Mouse (Mus musculus) heart, embryonic 13.5 days (tissue): ENCODE results near the gene Nfkb2. TPM values are rescaled to one million over a fixed set of nuclear protein-coding genes. Genes with fewer than 3 reads are reported as not detected.

Experiments
- ATAC-seq: fragments of 200-750 bp; cut with Nextera tagmentation; 2 replicates; pipeline ENCODE4 v1.8.0; 2017; ENCODE audit warnings: moderate TSS enrichment; ENCODE audit not compliant: insufficient number of reproducible peaks, low FRiP score, low TSS enrichment; ENCODE audit errors: extremely low read depth
- H3K27ac ChIP-seq: fragments of 300-500 bp; sonication (generic); replicated peaks from 2 replicates; pipeline ENCODE4 v1.5.1; 2015; ENCODE audit warnings: moderate library complexity, mild to moderate bottlenecking, inconsistent platforms
- H3K27me3 ChIP-seq: fragments of 300-500 bp; sonication (generic); replicated peaks from 2 replicates; pipeline ENCODE4 v1.6.1; 2015; ENCODE audit warnings: mild to moderate bottlenecking, inconsistent platforms
- H3K36me3 ChIP-seq: fragments of 300-500 bp; sonication (generic); 2 replicates; pipeline ENCODE4 v1.6.1; 2015; ENCODE audit warnings: mild to moderate bottlenecking, inconsistent platforms
- H3K4me1 ChIP-seq: fragments of 300-500 bp; sonication (generic); 2 replicates; pipeline ENCODE4 v1.6.1; 2015; ENCODE audit warnings: inconsistent platforms
- H3K4me2 ChIP-seq: fragments of 300-500 bp; sonication (generic); 2 replicates; pipeline ENCODE4 v1.6.1; 2015; ENCODE audit warnings: inconsistent platforms, mild to moderate bottlenecking, moderate library complexity
- H3K4me3 ChIP-seq: fragments of 300-500 bp; sonication (generic); 2 replicates; pipeline ENCODE4 v1.5.1; 2015; ENCODE audit warnings: moderate library complexity, mild to moderate bottlenecking, inconsistent platforms
- H3K9ac ChIP-seq: fragments of 300-500 bp; sonication (generic); 2 replicates; pipeline ENCODE4 v1.6.1; 2015; ENCODE audit warnings: inconsistent platforms, mild to moderate bottlenecking, moderate library complexity
- H3K9me3 ChIP-seq: fragments of 300-500 bp; sonication (generic); 2 replicates; pipeline ENCODE4 v1.6.1; 2016; ENCODE audit warnings: inconsistent platforms
- WGBS: fragments of 180-500 bp; shearing (Covaris S2); methylation state at CpG from one replicate; pipeline ENCODE4 v1.1.7; 2015; ENCODE audit warnings: mixed read lengths; 5-methylcytosine and 5-hydroxymethylcytosine counted together
- polyA plus RNA-seq: library from polyadenylated mRNA; unstranded; fragments of >200 nt; fragmentation: Nextera tagmentation; extraction: Ambion mirVana; gene quantifications from 2 replicates; pipeline ENCODE4 v1.2.1, GENCODE M21; 2015

The Nfkb2 gene
- polyA plus RNA-seq, result 6.3 and 7.2 TPM in 2 replicates

- peak within 1 kb of the TSS; percentile 81 for H3K4me3 ChIP-seq
- peaks cover 12% of the 10 kb centered on the region for H3K36me3 ChIP-seq
- H3K27me3 ChIP-seq, result peaks cover 22% of the 10 kb centered on the region
- H3K4me2 ChIP-seq, result peak within 1 kb of the TSS; percentile 100
- ATAC-seq, result peak; percentile 81
- under 1% methylated on average over 39 of the region's 39 CpGs for WGBS
- no peaks in the 10 kb centered on the region for H3K9me3 ChIP-seq
- H3K4me1 ChIP-seq, result peaks cover 31% of the 10 kb centered on the region
- H3K27ac ChIP-seq, result peak within 1 kb of the TSS; percentile 81
- H3K9ac ChIP-seq, result peak within 1 kb of the TSS; percentile 87
Measured at GRCm38 (mm10) chr19:46304216-46304841, at the start of gene Nfkb2. Gene Nfkb2, plus strand, starts transcription at chr19:46304320.

DNA sequence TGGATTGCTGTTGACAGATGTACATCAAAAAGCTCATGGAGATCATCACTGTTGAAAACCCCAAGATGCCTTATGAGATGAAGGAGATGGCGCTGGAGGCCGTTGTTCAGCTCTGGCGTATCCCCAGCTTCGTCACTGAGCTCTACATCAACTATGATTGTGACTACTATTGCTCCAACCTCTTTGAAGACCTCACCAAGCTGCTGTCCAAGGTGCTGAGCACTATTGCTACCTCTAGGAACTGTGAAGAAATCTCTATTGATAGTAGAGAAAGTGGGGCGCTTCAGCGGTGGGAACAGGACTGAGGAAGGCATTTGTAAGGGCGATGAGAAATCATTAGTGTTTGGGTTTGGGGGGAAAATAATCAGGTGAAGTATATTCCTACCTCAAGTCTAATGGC is 39.4 kb upstream of the Nfkb2 start:
- Histone ChIP-seq H3K9ac (no peak overlapping the region), H3K4me1 (no peaks in the 10 kb centered on the region), H3K4me2 (no peak overlapping the region), H3K4me3 (no peak overlapping the region), H3K9me3 (no peaks in the 10 kb centered on the region), H3K36me3 (peaks cover 100% of the 10 kb centered on the region), H3K27me3 (no peaks in the 10 kb centered on the region), H3K27ac (no peak overlapping the region)
- WGBS, result 91% methylated on average over 7 of the region's 7 CpGs
- no peak for ATAC-seq

DNA sequence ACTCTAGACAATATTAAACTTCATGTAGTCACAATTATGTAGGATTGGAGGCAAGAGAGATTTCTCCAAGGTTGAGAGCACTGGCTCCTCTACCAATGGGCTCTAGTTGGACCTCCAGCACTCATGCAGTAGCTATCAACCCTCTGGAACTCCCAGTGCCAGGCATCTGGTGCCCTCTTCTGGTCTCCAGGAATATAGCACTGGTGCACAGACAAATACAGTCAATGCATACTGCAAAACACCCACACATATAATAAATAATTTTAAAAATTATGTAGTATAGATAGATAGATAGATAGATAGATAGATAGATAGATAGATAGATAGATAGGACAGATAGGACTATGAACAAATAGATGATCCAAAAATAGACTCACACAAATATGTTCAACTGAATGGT is 28.8 kb upstream of the Nfkb2 start:
- no peak overlapping the region for H3K4me2 ChIP-seq
- ATAC-seq, result no peak

GRCm38 (mm10) chr19:46282081-46282849 is 21.9 kb upstream of the Nfkb2 start:
- H3K36me3 ChIP-seq, result peaks cover 96% of the 10 kb centered on the region
- no peak overlapping the region for H3K27ac ChIP-seq
- no peaks in the 10 kb centered on the region for H3K9me3 ChIP-seq
- ATAC-seq, result no peak
- H3K27me3 ChIP-seq, result no peaks in the 10 kb centered on the region
- no peak overlapping the region for H3K4me2 ChIP-seq
- no peak overlapping the region for H3K4me3 ChIP-seq
- 89% methylated on average over 11 of the region's 11 CpGs for WGBS
- no peak overlapping the region for H3K9ac ChIP-seq
- no peaks in the 10 kb centered on the region for H3K4me1 ChIP-seq

More for the DNA sequence above, 28.8 kb upstream of the Nfkb2 start:
- H3K36me3 ChIP-seq, result peaks cover 90% of the 10 kb centered on the region
- H3K9ac ChIP-seq, result no peak overlapping the region
- H3K4me1 ChIP-seq, result no peaks in the 10 kb centered on the region
- no peak overlapping the region for H3K27ac ChIP-seq
- no peaks in the 10 kb centered on the region for H3K9me3 ChIP-seq
- H3K4me3 ChIP-seq, result no peak overlapping the region
- no peaks in the 10 kb centered on the region for H3K27me3 ChIP-seq

GRCm38 (mm10) chr19:46284686-46285085 is 19.4 kb upstream of the Nfkb2 start:
- H3K36me3 ChIP-seq, result peaks cover 80% of the 10 kb centered on the region
- no peak overlapping the region for H3K27ac ChIP-seq
- H3K9me3 ChIP-seq, result no peaks in the 10 kb centered on the region
- no peak overlapping the region for H3K4me3 ChIP-seq
- H3K27me3 ChIP-seq, result no peaks in the 10 kb centered on the region
- H3K9ac ChIP-seq, result no peak overlapping the region
- no peaks in the 10 kb centered on the region for H3K4me1 ChIP-seq
- WGBS, result 91% methylated on average over 4 of the region's 4 CpGs
- no peak for ATAC-seq
- H3K4me2 ChIP-seq, result no peak overlapping the region

DNA sequence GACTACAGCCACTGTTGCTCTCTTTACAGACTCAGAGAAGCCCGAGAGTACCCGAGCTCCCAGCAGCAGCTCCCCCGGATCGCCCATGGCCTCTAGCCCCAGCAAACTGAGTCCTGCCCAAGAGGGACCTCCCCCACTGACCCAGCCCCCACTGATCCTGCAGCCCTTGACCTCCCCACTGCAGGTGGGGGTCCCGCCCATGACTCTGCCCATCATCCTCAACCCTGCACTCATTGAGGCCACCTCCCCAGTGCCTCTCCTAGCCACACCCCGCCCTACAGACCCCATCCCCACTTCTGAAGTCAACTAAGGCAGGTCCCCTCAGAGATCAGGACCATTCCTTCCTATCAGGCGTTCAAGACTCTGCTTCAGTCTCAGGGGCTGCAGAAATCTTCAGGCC is 18.5 kb upstream of the Nfkb2 start:
- 85% methylated on average over 7 of the region's 7 CpGs for WGBS
- Histone ChIP-seq H3K9me3 (no peaks in the 10 kb centered on the region), H3K4me2 (no peak overlapping the region), H3K4me3 (no peak overlapping the region), H3K4me1 (no peaks in the 10 kb centered on the region), H3K27ac (no peak overlapping the region), H3K27me3 (0 out of 2 replicates have a peak, but pooled peaks cover 4% of the 10 kb centered on the region), H3K9ac (no peak overlapping the region), H3K36me3 (peaks cover 70% of the 10 kb centered on the region)
- ATAC-seq, result no peak

DNA sequence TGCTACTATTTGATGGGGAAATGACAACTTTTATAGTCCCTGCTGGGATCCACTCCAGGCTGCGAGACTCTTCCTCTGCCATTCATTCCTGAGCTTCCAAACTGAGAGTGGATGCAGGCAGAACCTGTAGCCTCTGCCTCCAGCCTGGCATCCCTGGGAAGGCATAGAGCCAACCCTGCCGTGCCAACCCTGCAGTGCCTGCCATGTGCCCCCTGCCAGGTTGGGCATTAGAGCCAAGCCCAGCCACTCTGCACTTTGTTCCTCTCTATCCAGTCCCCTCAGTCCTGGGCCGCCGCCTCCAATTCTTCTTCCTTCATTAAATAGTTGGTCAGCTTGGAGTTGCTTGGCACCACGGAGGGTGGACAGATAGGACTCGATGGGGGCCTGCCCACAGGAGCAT is 18.1 kb upstream of the Nfkb2 start:
- no peak overlapping the region for H3K9ac ChIP-seq
- no peak overlapping the region for H3K4me2 ChIP-seq
- H3K9me3 ChIP-seq, result no peaks in the 10 kb centered on the region
- H3K27ac ChIP-seq, result no peak overlapping the region
- H3K4me3 ChIP-seq, result no peak overlapping the region
- 91% methylated on average over 6 of the region's 6 CpGs for WGBS
- H3K4me1 ChIP-seq, result no peaks in the 10 kb centered on the region
- no peak for ATAC-seq
- H3K27me3 ChIP-seq, result peaks cover 7% of the 10 kb centered on the region; the same call in 1 of the 2 replicates
- H3K36me3 ChIP-seq, result peaks cover 66% of the 10 kb centered on the region

- ATAC-seq, result no peak
- Histone ChIP-seq H3K36me3 (peaks cover 57% of the 10 kb centered on the region), H3K4me1 (no peaks in the 10 kb centered on the region), H3K9me3 (no peaks in the 10 kb centered on the region), H3K4me3 (no peak overlapping the region), H3K27ac (no peak overlapping the region), H3K4me2 (no peak overlapping the region), H3K9ac (no peak overlapping the region), H3K27me3 (peaks cover 13% of the 10 kb centered on the region)
- 82% methylated on average over 3 of the region's 3 CpGs for WGBS
Measured at GRCm38 (mm10) chr19:46286926-46287325, 17.2 kb upstream of the Nfkb2 start.

DNA sequence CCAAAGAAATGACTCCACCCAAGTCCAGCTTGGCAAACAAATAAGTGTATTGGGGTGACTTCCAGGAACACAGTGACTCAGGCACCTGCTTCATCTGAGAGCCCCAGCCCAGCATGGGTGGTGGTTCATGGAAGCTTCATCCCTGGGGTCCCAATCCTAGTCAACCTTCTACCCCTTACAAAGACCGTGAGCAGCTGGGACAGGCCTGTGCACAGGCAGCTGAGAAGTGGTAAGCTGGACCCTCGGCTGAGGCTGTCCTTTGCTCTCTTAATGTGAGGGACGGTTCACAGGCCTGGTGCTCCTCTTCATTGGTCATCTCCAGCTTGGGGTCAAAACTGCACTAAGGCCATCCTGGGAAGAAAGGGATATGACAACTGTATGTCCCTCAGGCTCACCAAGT is 16.6 kb upstream of the Nfkb2 start:
- H3K27me3 ChIP-seq, result peaks cover 20% of the 10 kb centered on the region
- H3K9ac ChIP-seq, result no peak overlapping the region
- H3K27ac ChIP-seq, result no peak overlapping the region
- H3K36me3 ChIP-seq, result peaks cover 51% of the 10 kb centered on the region
- H3K4me1 ChIP-seq, result no peaks in the 10 kb centered on the region
- ATAC-seq, result no peak
- no peak overlapping the region for H3K4me2 ChIP-seq
- no peak overlapping the region for H3K4me3 ChIP-seq
- WGBS, result 77% methylated on average over 3 of the region's 3 CpGs
- no peaks in the 10 kb centered on the region for H3K9me3 ChIP-seq

DNA sequence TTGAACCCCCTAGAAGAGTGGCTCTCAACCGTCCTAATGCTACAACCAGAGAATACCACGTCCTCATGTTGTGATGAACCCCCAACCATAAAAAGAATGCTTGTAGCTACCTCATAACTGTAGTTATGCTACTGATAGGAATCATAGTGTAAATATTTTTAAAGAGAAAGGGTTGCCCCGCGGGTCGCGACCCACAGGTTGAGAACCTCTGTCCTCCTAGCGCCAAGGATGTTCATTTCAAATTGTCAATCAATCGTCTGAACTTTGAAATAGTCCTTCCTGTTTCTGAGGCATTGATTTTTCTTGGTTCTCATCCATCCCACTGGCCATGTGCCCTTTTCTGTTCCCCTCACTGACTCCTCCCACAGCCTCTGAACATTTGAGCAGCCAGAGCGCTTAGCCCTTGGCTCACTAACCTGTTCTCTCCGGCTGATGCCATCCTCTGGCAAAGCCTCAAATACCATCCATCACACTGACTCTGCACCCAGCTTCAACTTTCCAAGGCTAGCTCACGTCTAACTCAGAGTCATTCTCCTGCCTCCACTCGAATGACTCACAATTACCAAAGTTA is 13.5 kb upstream of the Nfkb2 start:
- H3K27me3 ChIP-seq, result peaks cover 32% of the 10 kb centered on the region
- no peak for ATAC-seq
- 56% methylated on average over 12 of the region's 12 CpGs for WGBS
- H3K36me3 ChIP-seq, result peaks cover 20% of the 10 kb centered on the region
- no peak overlapping the region for H3K4me2 ChIP-seq
- no peak overlapping the region for H3K4me3 ChIP-seq
- no peak overlapping the region for H3K27ac ChIP-seq
- no peaks in the 10 kb centered on the region for H3K4me1 ChIP-seq
- H3K9ac ChIP-seq, result no peak overlapping the region
- H3K9me3 ChIP-seq, result no peaks in the 10 kb centered on the region

DNA sequence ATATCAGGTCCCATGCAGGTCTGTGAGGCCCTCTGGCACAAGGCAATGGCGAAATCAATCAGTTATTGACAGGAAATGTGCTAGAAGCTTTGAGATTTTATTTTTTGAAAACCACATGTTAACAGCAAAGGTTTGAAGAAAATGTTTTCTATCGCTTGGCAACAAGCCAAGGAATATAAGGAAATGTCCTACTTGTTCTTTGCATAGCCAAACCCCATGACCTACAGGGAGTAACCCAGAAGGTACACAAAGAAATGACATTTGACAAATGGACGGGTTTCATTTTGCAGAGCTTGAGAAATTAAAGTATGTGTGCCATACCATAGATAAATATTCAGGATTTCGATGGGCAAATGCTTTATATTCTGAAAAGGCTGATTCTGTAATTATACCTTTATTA is 7.2 kb upstream of the Nfkb2 start:
- H3K36me3 ChIP-seq, result no peaks in the 10 kb centered on the region
- H3K4me3 ChIP-seq, result no peak overlapping the region
- H3K4me2 ChIP-seq, result no peak overlapping the region
- H3K4me1 ChIP-seq, result peaks cover 2% of the 10 kb centered on the region; the same call in 1 of the 2 replicates
- ATAC-seq, result no peak
- H3K27ac ChIP-seq, result no peak overlapping the region
- no peaks in the 10 kb centered on the region for H3K9me3 ChIP-seq
- peaks cover 29% of the 10 kb centered on the region for H3K27me3 ChIP-seq
- WGBS, result 51% methylated on average over 4 of the region's 4 CpGs
- H3K9ac ChIP-seq, result no peak overlapping the region
